Mouse (Mus musculus): ENCODE data around the gene Ralgapb. TPM values are rescaled to one million over a fixed set of nuclear protein-coding genes. Genes with fewer than 3 reads are reported as not detected.
A peak's percentile ranks its signal among the peaks of the same experiment; 100 is the strongest.

Ralgapb gene
- polyA plus RNA-seq (2014; fragmentation: Nextera tagmentation; extraction: Ambion mirVana): 23.2 and 25.1 TPM in 2 replicates

GRCm38 (mm10) chr2:158409595-158410021 is at the start of gene Ralgapb:
Gene Ralgapb (plus strand): TSS chr2:158409848.
- Histone ChIP-seq H3K36me3 (ENCODE audit: control insufficient read depth, insufficient read depth, low read length) (no peaks in the 10 kb centered on the region), H3K9me3 (ENCODE audit: control insufficient read depth, low read length) (no peaks in the 10 kb centered on the region), H3K27me3 (ENCODE audit: control insufficient read depth, insufficient read depth, low read length) (no peaks in the 10 kb centered on the region), H3K9ac (ENCODE audit: low read length) (peak within 1 kb of the TSS; percentile 88), H3K4me1 (replicated peaks; ENCODE audit: control insufficient read depth, insufficient read depth, low read length) (peaks cover 4% of the 10 kb centered on the region; the same call in 1 of the 2 replicates), H3K4me3 (ENCODE audit: low read depth, low read length) (peak within 1 kb of the TSS; percentile 93), H3K27ac (ENCODE audit: low read depth, low read length) (peak within 1 kb of the TSS; percentile 50; the same call in 1 of the 2 replicates), H3K4me2 (ENCODE audit: low read depth, low read length, severe bottlenecking) (peak within 1 kb of the TSS; percentile 69)
- peak; percentile 90 for ATAC-seq (replicated peaks; ENCODE audit: low FRiP score)
- peak; percentile 99 for DNase-seq (ENCODE audit: low spot score)
- under 1% methylated on average over 46 of the region's 46 CpGs for WGBS

- Histone ChIP-seq H3K27me3 (ENCODE audit: control insufficient read depth, insufficient read depth, low read length) (no peaks in the 10 kb centered on the region), H3K4me1 (replicated peaks; ENCODE audit: control insufficient read depth, insufficient read depth, low read length) (peaks cover 2% of the 10 kb centered on the region; the same call in 1 of the 2 replicates), H3K4me2 (ENCODE audit: low read depth, low read length, severe bottlenecking) (peak overlapping the region; percentile 76), H3K9me3 (ENCODE audit: control insufficient read depth, low read length) (no peaks in the 10 kb centered on the region), H3K9ac (ENCODE audit: low read length) (peak overlapping the region; percentile 95), H3K4me3 (ENCODE audit: low read depth, low read length) (peak overlapping the region; percentile 89), H3K27ac (ENCODE audit: low read depth, low read length) (peak overlapping the region; percentile 61), H3K36me3 (ENCODE audit: control insufficient read depth, insufficient read depth, low read length) (peaks cover 28% of the 10 kb centered on the region)
- ATAC-seq (replicated peaks; ENCODE audit: low FRiP score) (peak; percentile 83), DNase-seq (ENCODE audit: low spot score) (peak; percentile 94)
- WGBS: under 1% methylated on average over 41 of the region's 41 CpGs
Observed at GRCm38 (mm10) chr2:158360873-158361677, 48.6 kb upstream of the Ralgapb start.

GRCm38 (mm10) chr2:158361678-158362320 is 47.8 kb upstream of the Ralgapb start:
- WGBS: 39% methylated on average over 8 of the region's 8 CpGs
- Histone ChIP-seq H3K27ac (ENCODE audit: low read depth, low read length) (no peak overlapping the region), H3K27me3 (ENCODE audit: control insufficient read depth, insufficient read depth, low read length) (no peaks in the 10 kb centered on the region), H3K9me3 (ENCODE audit: control insufficient read depth, low read length) (no peaks in the 10 kb centered on the region), H3K4me3 (ENCODE audit: low read depth, low read length) (peak overlapping the region; percentile 89; the same call in 1 of the 2 replicates), H3K9ac (ENCODE audit: low read length) (no peak overlapping the region), H3K36me3 (ENCODE audit: control insufficient read depth, insufficient read depth, low read length) (peaks cover 21% of the 10 kb centered on the region), H3K4me2 (ENCODE audit: low read depth, low read length, severe bottlenecking) (no peak overlapping the region), H3K4me1 (replicated peaks; ENCODE audit: control insufficient read depth, insufficient read depth, low read length) (peaks cover 2% of the 10 kb centered on the region; the same call in 1 of the 2 replicates)
- DNase-seq (ENCODE audit: low spot score) (no peak), ATAC-seq (replicated peaks; ENCODE audit: low FRiP score) (peak; percentile 43)

- no peaks in the 10 kb centered on the region for H3K27me3 ChIP-seq (ENCODE audit: control insufficient read depth, insufficient read depth, low read length)
- H3K27ac ChIP-seq (ENCODE audit: low read depth, low read length): no peak overlapping the region
- no peak overlapping the region for H3K4me2 ChIP-seq (ENCODE audit: low read depth, low read length, severe bottlenecking)
- H3K4me3 ChIP-seq (ENCODE audit: low read depth, low read length): no peak overlapping the region
- ATAC-seq (replicated peaks; ENCODE audit: low FRiP score): no peak
- H3K9me3 ChIP-seq (ENCODE audit: control insufficient read depth, low read length): no peaks in the 10 kb centered on the region
- peaks cover 2% of the 10 kb centered on the region; the same call in 1 of the 2 replicates for H3K4me1 ChIP-seq (replicated peaks; ENCODE audit: control insufficient read depth, insufficient read depth, low read length)
- whole genome bisulfite sequencing: 81% methylated on average over 4 of the region's 4 CpGs
- no peak overlapping the region for H3K9ac ChIP-seq (ENCODE audit: low read length)
- H3K36me3 ChIP-seq (ENCODE audit: control insufficient read depth, insufficient read depth, low read length): peaks cover 3% of the 10 kb centered on the region; the same call in 1 of the 2 replicates
- no peak for DNase-seq (ENCODE audit: low spot score)
Observed at GRCm38 (mm10) chr2:158364175-158364574, 45.5 kb upstream of the Ralgapb start.

GRCm38 (mm10) chr2:158365099-158365850 is 44.4 kb upstream of the Ralgapb start:
- DNase-seq (ENCODE audit: low spot score): no peak
- no peaks in the 10 kb centered on the region for H3K27me3 ChIP-seq (ENCODE audit: control insufficient read depth, insufficient read depth, low read length)
- 71% methylated on average over 12 of the region's 12 CpGs for WGBS

GRCm38 (mm10) chr2:158367654-158368053 is 42.0 kb upstream of the Ralgapb start:
- 94% methylated on average over 5 of the region's 5 CpGs for WGBS
- DNase-seq (ENCODE audit: low spot score): peak; percentile 39

More at GRCm38 (mm10) chr2:158365099-158365850, 44.4 kb upstream of the Ralgapb start:
- H3K36me3 ChIP-seq (ENCODE audit: control insufficient read depth, insufficient read depth, low read length): no peaks in the 10 kb centered on the region; the same call in 1 of the 2 replicates
- H3K27ac ChIP-seq (ENCODE audit: low read depth, low read length): no peak overlapping the region
- H3K4me1 ChIP-seq (replicated peaks; ENCODE audit: control insufficient read depth, insufficient read depth, low read length): peaks cover 2% of the 10 kb centered on the region; the same call in 1 of the 2 replicates
- ATAC-seq (replicated peaks; ENCODE audit: low FRiP score): no peak
- H3K9me3 ChIP-seq (ENCODE audit: control insufficient read depth, low read length): no peaks in the 10 kb centered on the region
- no peak overlapping the region for H3K4me2 ChIP-seq (ENCODE audit: low read depth, low read length, severe bottlenecking)
- H3K4me3 ChIP-seq (ENCODE audit: low read depth, low read length): no peak overlapping the region
- no peak overlapping the region for H3K9ac ChIP-seq (ENCODE audit: low read length)

GRCm38 (mm10) chr2:158368313-158368712 is 41.3 kb upstream of the Ralgapb start:
- no peaks in the 10 kb centered on the region for H3K36me3 ChIP-seq (ENCODE audit: control insufficient read depth, insufficient read depth, low read length)
- H3K9me3 ChIP-seq (ENCODE audit: control insufficient read depth, low read length): no peaks in the 10 kb centered on the region
- WGBS: 95% methylated on average over 8 of the region's 8 CpGs
- DNase-seq (ENCODE audit: low spot score): no peak
- no peak overlapping the region for H3K4me2 ChIP-seq (ENCODE audit: low read depth, low read length, severe bottlenecking)
- H3K27me3 ChIP-seq (ENCODE audit: control insufficient read depth, insufficient read depth, low read length): no peaks in the 10 kb centered on the region
- no peaks in the 10 kb centered on the region for H3K4me1 ChIP-seq (replicated peaks; ENCODE audit: control insufficient read depth, insufficient read depth, low read length)
- no peak overlapping the region for H3K27ac ChIP-seq (ENCODE audit: low read depth, low read length)
- H3K9ac ChIP-seq (ENCODE audit: low read length): no peak overlapping the region
- H3K4me3 ChIP-seq (ENCODE audit: low read depth, low read length): no peak overlapping the region
- ATAC-seq (replicated peaks; ENCODE audit: low FRiP score): no peak

More at GRCm38 (mm10) chr2:158367654-158368053, 42.0 kb upstream of the Ralgapb start:
- Histone ChIP-seq H3K27ac (ENCODE audit: low read depth, low read length) (no peak overlapping the region), H3K4me1 (replicated peaks; ENCODE audit: control insufficient read depth, insufficient read depth, low read length) (no peaks in the 10 kb centered on the region), H3K4me2 (ENCODE audit: low read depth, low read length, severe bottlenecking) (no peak overlapping the region), H3K27me3 (ENCODE audit: control insufficient read depth, insufficient read depth, low read length) (no peaks in the 10 kb centered on the region), H3K9me3 (ENCODE audit: control insufficient read depth, low read length) (no peaks in the 10 kb centered on the region), H3K9ac (ENCODE audit: low read length) (no peak overlapping the region), H3K36me3 (ENCODE audit: control insufficient read depth, insufficient read depth, low read length) (no peaks in the 10 kb centered on the region), H3K4me3 (ENCODE audit: low read depth, low read length) (no peak overlapping the region)
- no peak for ATAC-seq (replicated peaks; ENCODE audit: low FRiP score)
